Mouse (Mus musculus) retina, embryonic 14.5 days (tissue): Measurements from ENCODE around the gene Ago4.

ENCODE experiments used
- DNase-seq: peaks from one replicate; pipeline ENCODE4 v3.0.0-alpha.2; 2015; ENCODE audit warnings: low spot score

Gene Ago4

GRCm38 (mm10) chr4:126468925-126469324 is 64.3 kb downstream of the Ago4 start:
- DNase-seq, result no peak

GRCm38 (mm10) chr4:126468285-126468901 is 64.9 kb downstream of the Ago4 start, which contains the start of gene Ago1:
TSS of gene Ago1 (minus strand) at chr4:126468583.
- peak; percentile 98 for DNase-seq

- peak; percentile 88 for DNase-seq
Observed at GRCm38 (mm10) chr4:126467721-126468284, 65.5 kb downstream of the Ago4 start.

GRCm38 (mm10) chr4:126466251-126466750 is 67.0 kb downstream of the Ago4 start:
- no peak for DNase-seq

GRCm38 (mm10) chr4:126465843-126466242 is 67.4 kb downstream of the Ago4 start:
- DNase-seq, result peak; percentile 93

- DNase-seq, result peak; percentile 34
Observed at GRCm38 (mm10) chr4:126464892-126465235, 68.4 kb downstream of the Ago4 start.

GRCm38 (mm10) chr4:126464189-126464891 is 68.9 kb downstream of the Ago4 start:
- peak; percentile 45 for DNase-seq

- DNase-seq, result no peak
Observed at GRCm38 (mm10) chr4:126455441-126455840, 77.8 kb downstream of the Ago4 start.

- no peak for DNase-seq
Observed at GRCm38 (mm10) chr4:126454547-126455254, 78.6 kb downstream of the Ago4 start.

- DNase-seq, result no peak
Observed at GRCm38 (mm10) chr4:126450268-126450667, 83.0 kb downstream of the Ago4 start.

- DNase-seq, result no peak
Observed at GRCm38 (mm10) chr4:126447126-126447525, 86.1 kb downstream of the Ago4 start.

- DNase-seq, result no peak
Observed at GRCm38 (mm10) chr4:126444528-126444927, 88.7 kb downstream of the Ago4 start.
